Mouse (Mus musculus) layer of hippocampus, adult 2 months (tissue): ENCODE measurements at regions not wholly inside any gene's neighbourhood (a gene's known extent, or its start where the extent isn't known, plus 50 kb on each side); places are given as distances from the start of the nearest gene placed in this dataset.

Experiments
- DNase-seq, 2 experiments: peaks; one replicate each; pipeline ENCODE4 v3.0.0; 2022; ENCODE audit warnings: low spot score in 2 of 2
- H3K27ac ChIP-seq: fragments of 200-600 bp; 2 replicates; pipeline ENCODE4 v1.8.1; 2022
- H3K4me3 ChIP-seq: fragments of 200-600 bp; 2 replicates; pipeline ENCODE4 v1.8.1; 2022; ENCODE audit warnings: mild to moderate bottlenecking
- CTCF ChIP-seq: fragments of 200-600 bp; conservative IDR thresholded peaks from 2 replicates; pipeline ENCODE4 v1.8.1; 2022; ENCODE audit warnings: antibody characterized with exemption, mild to moderate bottlenecking, moderate library complexity

GRCm38 (mm10) chr10:118011687-118012567 is 129.7 kb upstream of the Mdm1 start:
- TF ChIP-seq CTCF, result no peak
- H3K4me3 ChIP-seq, result no peak overlapping the region
- DNase-seq, result no peak
- H3K27ac ChIP-seq, result no peak overlapping the region

- Histone ChIP-seq H3K27ac (no peak overlapping the region), H3K4me3 (no peak overlapping the region)
- no peak for TF ChIP-seq CTCF
- DNase-seq, result no peak
These were observed 112.8 kb upstream of the Mdm1 start for GRCm38 (mm10) chr10:118028831-118029230.

GRCm38 (mm10) chr10:118034401-118034800 is 107.2 kb upstream of the Mdm1 start:
- TF ChIP-seq CTCF, result no peak
- DNase-seq, result no peak
- H3K27ac ChIP-seq, result no peak overlapping the region
- H3K4me3 ChIP-seq, result no peak overlapping the region

- no peak overlapping the region for H3K4me3 ChIP-seq
- no peak overlapping the region for H3K27ac ChIP-seq
- TF ChIP-seq CTCF, result peak; percentile 44
- DNase-seq, result no peak
These were observed 106.6 kb upstream of the Mdm1 start for GRCm38 (mm10) chr10:118035035-118035434.

GRCm38 (mm10) chr10:118038465-118038864 is 103.1 kb upstream of the Mdm1 start:
- no peak for DNase-seq
- TF ChIP-seq CTCF, result no peak
- Histone ChIP-seq H3K27ac (no peak overlapping the region), H3K4me3 (no peak overlapping the region)

GRCm38 (mm10) chr10:118039056-118039455 is 102.6 kb upstream of the Mdm1 start:
- TF ChIP-seq CTCF, result no peak
- no peak overlapping the region for H3K27ac ChIP-seq
- no peak overlapping the region for H3K4me3 ChIP-seq
- DNase-seq, result no peak

- no peak for TF ChIP-seq CTCF
- no peak overlapping the region for H3K27ac ChIP-seq
- no peak for DNase-seq
- H3K4me3 ChIP-seq, result no peak overlapping the region
These were observed 100.5 kb upstream of the Mdm1 start for GRCm38 (mm10) chr10:118041068-118041467.

- no peak; the same call in 1 of the 2 replicates for TF ChIP-seq CTCF
- H3K27ac ChIP-seq, result peak overlapping the region; percentile 55; the same call in 1 of the 2 replicates
- DNase-seq, result peak; percentile 37 to 50
- peak overlapping the region; percentile 17; the same call in 1 of the 2 replicates for H3K4me3 ChIP-seq
These were observed 97.8 kb upstream of the Mdm1 start for GRCm38 (mm10) chr10:118043761-118044160.

GRCm38 (mm10) chr10:118044840-118045239 is 96.8 kb upstream of the Mdm1 start:
- TF ChIP-seq CTCF, result no peak
- H3K4me3 ChIP-seq, result no peak overlapping the region
- H3K27ac ChIP-seq, result no peak overlapping the region
- no peak for DNase-seq

- no peak for TF ChIP-seq CTCF
- no peak for DNase-seq
- Histone ChIP-seq H3K4me3 (no peak overlapping the region), H3K27ac (no peak overlapping the region)
These were observed 96.2 kb upstream of the Mdm1 start for GRCm38 (mm10) chr10:118045427-118045826.

GRCm38 (mm10) chr10:118046328-118046727 is 95.3 kb upstream of the Mdm1 start:
- no peak for DNase-seq
- Histone ChIP-seq H3K4me3 (no peak overlapping the region), H3K27ac (no peak overlapping the region)
- TF ChIP-seq CTCF, result no peak

GRCm38 (mm10) chr10:118046831-118047230 is 94.8 kb upstream of the Mdm1 start:
- no peak overlapping the region for H3K27ac ChIP-seq
- no peak for TF ChIP-seq CTCF
- DNase-seq, result no peak
- H3K4me3 ChIP-seq, result no peak overlapping the region

GRCm38 (mm10) chr10:118049330-118049729 is 92.3 kb upstream of the Mdm1 start:
- DNase-seq, result peak in 1 of 2 experiments; percentile 19
- no peak for TF ChIP-seq CTCF
- Histone ChIP-seq H3K4me3 (peak overlapping the region; percentile 4), H3K27ac (peak overlapping the region; percentile 59; the same call in 1 of the 2 replicates)

- Histone ChIP-seq H3K4me3 (no peak overlapping the region), H3K27ac (no peak overlapping the region)
- TF ChIP-seq CTCF, result no peak
- DNase-seq, result no peak
These were observed 91.4 kb upstream of the Mdm1 start for GRCm38 (mm10) chr10:118050152-118050641.
